Mouse (Mus musculus): ENCODE results near the gene Rrp7a. TPM values are rescaled to one million over a fixed set of nuclear protein-coding genes. Genes with fewer than 3 reads are reported as not detected.

Rrp7a gene
- polyA plus RNA-seq, 1 experiment from 2014 or later, result 39.9 TPM

- under 1% methylated on average over 21 of the region's 41 CpGs for WGBS
- H3K36me3 ChIP-seq (ENCODE audit: control insufficient read depth, insufficient read depth, low read length), result no peaks in the 10 kb centered on the region
- DNase-seq (ENCODE audit: low spot score), result peak; percentile 84
Observed at GRCm38 (mm10) chr15:83148801-83149195, 26.2 kb upstream of the Rrp7a start.

GRCm38 (mm10) chr15:83148395-83148794 is 25.8 kb upstream of the Rrp7a start:
- peak overlapping the region; percentile 82 for H3K4me2 ChIP-seq (replicated peaks; ENCODE audit: low read depth)
- 1% methylated on average over 21 of the region's 21 CpGs for WGBS
- ATAC-seq (ENCODE audit: low FRiP score, low TSS enrichment), result no peak
- TF ChIP-seq EP300 (optimal IDR thresholded peaks at IDR 0.05), result no peak
- no peak for TF ChIP-seq CTCF (IDR thresholded peaks at IDR 0.05; ENCODE audit: low read depth)
- H3K27me3 ChIP-seq (ENCODE audit: control insufficient read depth, insufficient read depth, low read length), result no peaks in the 10 kb centered on the region
- H3K4me3 ChIP-seq (ENCODE audit: low read depth, low read length), result peak overlapping the region; percentile 91
- H3K27ac ChIP-seq (replicated peaks), result peak overlapping the region; percentile 99
- H3K4me1 ChIP-seq (replicated peaks; ENCODE audit: control insufficient read depth, insufficient read depth), result peaks cover 6% of the 10 kb centered on the region; the same call in 1 of the 2 replicates
- no peaks in the 10 kb centered on the region for H3K9me3 ChIP-seq (ENCODE audit: control insufficient read depth, low read length)
- H3K36me3 ChIP-seq (ENCODE audit: control insufficient read depth, insufficient read depth, low read length), result no peaks in the 10 kb centered on the region
- DNase-seq (ENCODE audit: low spot score), result no peak
- H3K9ac ChIP-seq (ENCODE audit: low read length), result peak overlapping the region; percentile 98

More at GRCm38 (mm10) chr15:83148801-83149195, 26.2 kb upstream of the Rrp7a start:
- no peaks in the 10 kb centered on the region for H3K27me3 ChIP-seq (ENCODE audit: control insufficient read depth, insufficient read depth, low read length)
- H3K4me2 ChIP-seq (replicated peaks; ENCODE audit: low read depth), result peak overlapping the region; percentile 82
- H3K27ac ChIP-seq (replicated peaks), result peak overlapping the region; percentile 99
- TF ChIP-seq CTCF (IDR thresholded peaks at IDR 0.05; ENCODE audit: low read depth) (no peak), EP300 (optimal IDR thresholded peaks at IDR 0.05) (no peak)
- ATAC-seq (ENCODE audit: low FRiP score, low TSS enrichment), result peak; percentile 82
- peak overlapping the region; percentile 98 for H3K9ac ChIP-seq (ENCODE audit: low read length)
- H3K4me3 ChIP-seq (ENCODE audit: low read depth, low read length), result peak overlapping the region; percentile 91
- no peaks in the 10 kb centered on the region for H3K9me3 ChIP-seq (ENCODE audit: control insufficient read depth, low read length)
- H3K4me1 ChIP-seq (replicated peaks; ENCODE audit: control insufficient read depth, insufficient read depth), result peaks cover 4% of the 10 kb centered on the region; the same call in 1 of the 2 replicates

- no peaks in the 10 kb centered on the region; the same call in 1 of the 2 replicates for H3K36me3 ChIP-seq (ENCODE audit: control insufficient read depth, insufficient read depth, low read length)
- H3K9me3 ChIP-seq (ENCODE audit: control insufficient read depth, low read length), result no peaks in the 10 kb centered on the region
- H3K4me2 ChIP-seq (replicated peaks; ENCODE audit: low read depth), result no peak overlapping the region
- ATAC-seq (ENCODE audit: low FRiP score, low TSS enrichment), result no peak
- no peak overlapping the region for H3K9ac ChIP-seq (ENCODE audit: low read length)
- TF ChIP-seq CTCF (IDR thresholded peaks at IDR 0.05; ENCODE audit: low read depth) (no peak), EP300 (optimal IDR thresholded peaks at IDR 0.05) (no peak)
- no peak for DNase-seq (ENCODE audit: low spot score)
- H3K4me3 ChIP-seq (ENCODE audit: low read depth, low read length), result no peak overlapping the region
- WGBS, result 67% methylated on average over 6 of the region's 6 CpGs
- H3K27ac ChIP-seq (replicated peaks), result no peak overlapping the region
- peaks cover 11% of the 10 kb centered on the region; the same call in 1 of the 2 replicates for H3K4me1 ChIP-seq (replicated peaks; ENCODE audit: control insufficient read depth, insufficient read depth)
- no peaks in the 10 kb centered on the region for H3K27me3 ChIP-seq (ENCODE audit: control insufficient read depth, insufficient read depth, low read length)
Observed at GRCm38 (mm10) chr15:83145541-83145940, 22.9 kb upstream of the Rrp7a start.

GRCm38 (mm10) chr15:83142861-83143260 is 20.3 kb upstream of the Rrp7a start:
- Histone ChIP-seq H3K4me3 (ENCODE audit: low read depth, low read length) (no peak overlapping the region), H3K9ac (ENCODE audit: low read length) (no peak overlapping the region), H3K4me1 (replicated peaks; ENCODE audit: control insufficient read depth, insufficient read depth) (peaks cover 8% of the 10 kb centered on the region; the same call in 1 of the 2 replicates), H3K27ac (replicated peaks) (peak overlapping the region; percentile 76), H3K27me3 (ENCODE audit: control insufficient read depth, insufficient read depth, low read length) (no peaks in the 10 kb centered on the region), H3K9me3 (ENCODE audit: control insufficient read depth, low read length) (no peaks in the 10 kb centered on the region), H3K36me3 (ENCODE audit: control insufficient read depth, insufficient read depth, low read length) (no peaks in the 10 kb centered on the region; the same call in 1 of the 2 replicates), H3K4me2 (replicated peaks; ENCODE audit: low read depth) (no peak overlapping the region)
- DNase-seq (ENCODE audit: low spot score) (no peak), ATAC-seq (ENCODE audit: low FRiP score, low TSS enrichment) (peak; percentile 24; the same call in 1 of the 2 replicates)
- WGBS, result 12% methylated on average over 5 of the region's 5 CpGs
- TF ChIP-seq CTCF (IDR thresholded peaks at IDR 0.05; ENCODE audit: low read depth), result no peak
- no peak for TF ChIP-seq EP300 (optimal IDR thresholded peaks at IDR 0.05)

GRCm38 (mm10) chr15:83135654-83136053 is 13.1 kb upstream of the Rrp7a start:
- ATAC-seq (ENCODE audit: low FRiP score, low TSS enrichment), result no peak
- no peaks in the 10 kb centered on the region for H3K9me3 ChIP-seq (ENCODE audit: control insufficient read depth, low read length)
- TF ChIP-seq CTCF (IDR thresholded peaks at IDR 0.05; ENCODE audit: low read depth), result no peak
- TF ChIP-seq EP300 (optimal IDR thresholded peaks at IDR 0.05), result no peak
- H3K4me3 ChIP-seq (ENCODE audit: low read depth, low read length), result no peak overlapping the region
- WGBS, result 64% methylated on average over 2 of the region's 2 CpGs
- no peak overlapping the region for H3K27ac ChIP-seq (replicated peaks)
- no peaks in the 10 kb centered on the region for H3K4me1 ChIP-seq (replicated peaks; ENCODE audit: control insufficient read depth, insufficient read depth)
- H3K9ac ChIP-seq (ENCODE audit: low read length), result no peak overlapping the region
- peaks cover 45% of the 10 kb centered on the region for H3K36me3 ChIP-seq (ENCODE audit: control insufficient read depth, insufficient read depth, low read length)
- H3K27me3 ChIP-seq (ENCODE audit: control insufficient read depth, insufficient read depth, low read length), result no peaks in the 10 kb centered on the region
- no peak for DNase-seq (ENCODE audit: low spot score)
- H3K4me2 ChIP-seq (replicated peaks; ENCODE audit: low read depth), result no peak overlapping the region

- no peak for DNase-seq (ENCODE audit: low spot score)
- WGBS, result 81% methylated on average over 6 of the region's 6 CpGs
- H3K4me2 ChIP-seq (replicated peaks; ENCODE audit: low read depth), result no peak overlapping the region
- H3K27ac ChIP-seq (replicated peaks), result no peak overlapping the region
- no peak overlapping the region for H3K9ac ChIP-seq (ENCODE audit: low read length)
- no peaks in the 10 kb centered on the region for H3K4me1 ChIP-seq (replicated peaks; ENCODE audit: control insufficient read depth, insufficient read depth)
- no peak overlapping the region for H3K4me3 ChIP-seq (ENCODE audit: low read depth, low read length)
- no peaks in the 10 kb centered on the region for H3K27me3 ChIP-seq (ENCODE audit: control insufficient read depth, insufficient read depth, low read length)
- ATAC-seq (ENCODE audit: low FRiP score, low TSS enrichment), result no peak
- H3K9me3 ChIP-seq (ENCODE audit: control insufficient read depth, low read length), result no peaks in the 10 kb centered on the region
- peaks cover 49% of the 10 kb centered on the region for H3K36me3 ChIP-seq (ENCODE audit: control insufficient read depth, insufficient read depth, low read length)
- no peak for TF ChIP-seq CTCF (IDR thresholded peaks at IDR 0.05; ENCODE audit: low read depth)
- no peak for TF ChIP-seq EP300 (optimal IDR thresholded peaks at IDR 0.05)
Observed at GRCm38 (mm10) chr15:83134671-83135070, 12.1 kb upstream of the Rrp7a start.

Measured in stomach, postnatal 0 days (tissue).